Mouse (Mus musculus) CH12.LX (cell line): ENCODE measurements around the gene Emc8.

ENCODE experiments used
- CHD2 ChIP-seq: IDR thresholded peaks from 2 replicates; pipeline ENCODE4 v1.6.1; 2011; ENCODE audit warnings: low read length, improper control_type of control experiment
- CTCF ChIP-seq, 2 experiments: IDR thresholded peaks in 1 of 2; conservative IDR thresholded peaks in 1 of 2; 2 replicates each; pipeline ENCODE4 v1.5.1; 2011 to 2012; ENCODE audit warnings: low read depth in 2 of 2, low read length in 2 of 2, improper control_type of control experiment in 1 of 2, inconsistent platforms in 1 of 2, mild to moderate bottlenecking in 1 of 2, moderate library complexity in 1 of 2
- EP300 ChIP-seq: IDR thresholded peaks from 2 replicates; pipeline ENCODE4 v1.6.1; 2011; ENCODE audit warnings: low read length, improper control_type of control experiment
- JUND ChIP-seq: conservative IDR thresholded peaks from 2 replicates; pipeline ENCODE4 v1.6.1; 2011; ENCODE audit warnings: low read depth, low read length, improper control_type of control experiment
- MYC ChIP-seq: IDR thresholded peaks from 2 replicates; pipeline ENCODE4 v1.6.1; 2011; ENCODE audit warnings: low read depth, mild to moderate bottlenecking, improper control_type of control experiment, low read length
- POLR2A ChIP-seq: IDR thresholded peaks from 2 replicates; pipeline ENCODE4 v1.6.1; 2011; ENCODE audit warnings: low read depth, mild to moderate bottlenecking, improper control_type of control experiment, low read length
- SMC3 ChIP-seq: IDR thresholded peaks from 2 replicates; pipeline ENCODE4 v1.6.1; 2011; ENCODE audit warnings: low read depth, low read length, improper control_type of control experiment
- ZKSCAN1 ChIP-seq: IDR thresholded peaks from 2 replicates; pipeline ENCODE4 v1.6.1; 2012; ENCODE audit warnings: low read depth, inconsistent platforms, low read length, improper control_type of control experiment, borderline replicate concordance
- ZMIZ1 ChIP-seq: IDR thresholded peaks from 2 replicates; pipeline ENCODE4 v1.6.1; 2012; ENCODE audit warnings: low read depth, mild to moderate bottlenecking, inconsistent platforms, low read length, improper control_type of control experiment

GRCm38 (mm10) chr8:120626461-120626860, 41.9 kb downstream of the Emc8 start:
- TF ChIP-seq EP300 (no peak), CTCF (conservative IDR thresholded peaks at IDR 0.05 in 1 of 2, IDR thresholded peaks at IDR 0.05 in 1 of 2; ENCODE audit: low read depth in 2 of 2, low read length in 2 of 2) (no peak), POLR2A (no peak), MYC (no peak), ZKSCAN1 (no peak), SMC3 (no peak), JUND (no peak), CHD2 (no peak), ZMIZ1 (no peak)
